Mouse (Mus musculus): ENCODE measurements around the gene Ugt2b1. TPM values are rescaled to one million over a fixed set of nuclear protein-coding genes. Genes with fewer than 3 reads are reported as not detected.

The Ugt2b1 gene
- polyA plus RNA-seq, 1 experiment: 0.07 TPM

GRCm38 (mm10) chr5:86889933-86890332, 36.4 kb downstream of the Ugt2b1 start:
- Histone ChIP-seq H3K4me1 (ENCODE audit: control insufficient read depth, insufficient read depth, low read length) (no peaks in the 10 kb centered on the region), H3K4me3 (replicated peaks; ENCODE audit: extremely low read depth, low read depth, low read length) (no peak overlapping the region)
- 72% methylated on average over 1 of the region's 1 CpGs for WGBS
- no peak for DNase-seq
- TF ChIP-seq POLR2A (IDR thresholded peaks at IDR 0.05; ENCODE audit: borderline replicate concordance, extremely low read depth, low read depth, low read length): no peak
- TF ChIP-seq CTCF (IDR thresholded peaks at IDR 0.05; ENCODE audit: insufficient read depth, low read length): no peak

GRCm38 (mm10) chr5:86888420-86888819, 37.9 kb downstream of the Ugt2b1 start:
- no peak for TF ChIP-seq POLR2A (IDR thresholded peaks at IDR 0.05; ENCODE audit: borderline replicate concordance, extremely low read depth, low read depth, low read length)
- TF ChIP-seq CTCF (IDR thresholded peaks at IDR 0.05; ENCODE audit: insufficient read depth, low read length): no peak
- no peak overlapping the region for H3K4me3 ChIP-seq (replicated peaks; ENCODE audit: extremely low read depth, low read depth, low read length)
- WGBS: 65% methylated on average over 1 of the region's 1 CpGs
- no peak for DNase-seq
- H3K4me1 ChIP-seq (ENCODE audit: control insufficient read depth, insufficient read depth, low read length): no peaks in the 10 kb centered on the region

- TF ChIP-seq POLR2A (IDR thresholded peaks at IDR 0.05; ENCODE audit: borderline replicate concordance, extremely low read depth, low read depth, low read length): no peak
- no peak for TF ChIP-seq CTCF (IDR thresholded peaks at IDR 0.05; ENCODE audit: insufficient read depth, low read length)
- Histone ChIP-seq H3K4me1 (ENCODE audit: control insufficient read depth, insufficient read depth, low read length) (no peaks in the 10 kb centered on the region), H3K4me3 (replicated peaks; ENCODE audit: extremely low read depth, low read depth, low read length) (no peak overlapping the region)
- WGBS: 85% methylated on average over 1 of the region's 1 CpGs
- no peak for DNase-seq
Observed at GRCm38 (mm10) chr5:86887081-86887480, 39.2 kb downstream of the Ugt2b1 start.

- H3K4me3 ChIP-seq (replicated peaks; ENCODE audit: extremely low read depth, low read depth, low read length): no peak overlapping the region
- TF ChIP-seq CTCF (IDR thresholded peaks at IDR 0.05; ENCODE audit: insufficient read depth, low read length) (no peak), POLR2A (IDR thresholded peaks at IDR 0.05; ENCODE audit: borderline replicate concordance, extremely low read depth, low read depth, low read length) (no peak)
- 35% methylated on average over 3 of the region's 3 CpGs for WGBS
- H3K4me1 ChIP-seq (ENCODE audit: control insufficient read depth, insufficient read depth, low read length): no peaks in the 10 kb centered on the region
- DNase-seq: no peak
Observed at GRCm38 (mm10) chr5:86886620-86887019, 39.7 kb downstream of the Ugt2b1 start.

GRCm38 (mm10) chr5:86871877-86872276, 54.5 kb downstream of the Ugt2b1 start:
- WGBS: 13% methylated on average over 1 of the region's 1 CpGs
- no peak for TF ChIP-seq CTCF (IDR thresholded peaks at IDR 0.05; ENCODE audit: insufficient read depth, low read length)
- no peak for TF ChIP-seq POLR2A (IDR thresholded peaks at IDR 0.05; ENCODE audit: borderline replicate concordance, extremely low read depth, low read depth, low read length)
- DNase-seq: no peak

More at GRCm38 (mm10) chr5:86871877-86872276, 54.5 kb downstream of the Ugt2b1 start:
- Histone ChIP-seq H3K4me1 (ENCODE audit: control insufficient read depth, insufficient read depth, low read length) (no peaks in the 10 kb centered on the region), H3K4me3 (replicated peaks; ENCODE audit: extremely low read depth, low read depth, low read length) (no peak overlapping the region)

Other genes starting within 250 kb of the Ugt2b1 start
- 0.12 TPM in 1 of 2 replicates, not detected in the other for gene Tmprss11e, start 180.7 kb downstream of the Ugt2b1 start, polyA plus RNA-seq (2012; rRNA removed)
- 11.7 and 17.9 TPM in 2 replicates for gene Ythdc1, start 122.3 kb downstream of the Ugt2b1 start, polyA plus RNA-seq (2012; rRNA removed)
- gene Ugt2b34, start 19.6 kb downstream of the Ugt2b1 start, polyA plus RNA-seq (2012; rRNA removed): 0.04 and 0.17 TPM in 2 replicates
- gene Ugt2b35, start 74.3 kb upstream of the Ugt2b1 start, polyA plus RNA-seq (2012; rRNA removed): not detected in 2 replicates
- gene Ugt2b36, start 166.0 kb upstream of the Ugt2b1 start, polyA plus RNA-seq (2012; rRNA removed): 0.07 TPM in 1 of 2 replicates, not detected in the other
- gene Ugt2b5, start 213.8 kb upstream of the Ugt2b1 start, polyA plus RNA-seq (2012; rRNA removed): 0.07 TPM in 1 of 2 replicates, not detected in the other

All from lung, adult 2 months (tissue).